Mouse (Mus musculus): ENCODE data around the gene Asap2. TPM values are rescaled to one million over a fixed set of nuclear protein-coding genes. Genes with fewer than 3 reads are reported as not detected.
A peak's percentile ranks its signal among the peaks of the same experiment; 100 is the strongest.
"Not testable (repeated sequence)": the region's sequence is repeated elsewhere in the genome, so short reads cannot be mapped to it uniquely, and the experiment has no call there.

Gene Asap2
- 1 to 10 TPM; 1.4 to 1.8 (median 1.7) TPM for polyA plus RNA-seq (2017; shearing (Covaris generic))

DNA sequence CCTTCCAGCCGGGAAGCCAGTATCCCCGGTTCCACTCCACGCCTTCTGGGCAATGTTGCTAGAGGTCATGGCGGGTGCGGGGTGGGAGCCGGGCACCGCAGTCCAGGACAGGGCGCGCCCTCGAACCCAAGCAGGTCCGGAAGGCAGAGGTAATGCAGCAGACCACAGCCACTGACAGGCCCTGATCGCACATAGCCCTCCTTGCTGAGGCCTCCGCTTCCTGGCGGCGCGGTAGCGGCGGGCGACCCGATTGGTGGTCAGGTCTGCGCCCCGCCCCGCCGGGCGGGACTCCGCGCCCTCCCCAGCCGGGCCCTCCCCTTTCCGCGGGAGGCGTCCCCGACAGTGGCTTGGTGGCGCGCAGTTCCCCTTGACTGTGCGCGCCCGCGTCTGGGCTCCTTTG, at the start of gene Asap2:
Gene Asap2 (plus strand): TSS at position 328 of the 400 bp plus-strand sequence.
- not testable (repeated sequence) for ATAC-seq

DNA sequence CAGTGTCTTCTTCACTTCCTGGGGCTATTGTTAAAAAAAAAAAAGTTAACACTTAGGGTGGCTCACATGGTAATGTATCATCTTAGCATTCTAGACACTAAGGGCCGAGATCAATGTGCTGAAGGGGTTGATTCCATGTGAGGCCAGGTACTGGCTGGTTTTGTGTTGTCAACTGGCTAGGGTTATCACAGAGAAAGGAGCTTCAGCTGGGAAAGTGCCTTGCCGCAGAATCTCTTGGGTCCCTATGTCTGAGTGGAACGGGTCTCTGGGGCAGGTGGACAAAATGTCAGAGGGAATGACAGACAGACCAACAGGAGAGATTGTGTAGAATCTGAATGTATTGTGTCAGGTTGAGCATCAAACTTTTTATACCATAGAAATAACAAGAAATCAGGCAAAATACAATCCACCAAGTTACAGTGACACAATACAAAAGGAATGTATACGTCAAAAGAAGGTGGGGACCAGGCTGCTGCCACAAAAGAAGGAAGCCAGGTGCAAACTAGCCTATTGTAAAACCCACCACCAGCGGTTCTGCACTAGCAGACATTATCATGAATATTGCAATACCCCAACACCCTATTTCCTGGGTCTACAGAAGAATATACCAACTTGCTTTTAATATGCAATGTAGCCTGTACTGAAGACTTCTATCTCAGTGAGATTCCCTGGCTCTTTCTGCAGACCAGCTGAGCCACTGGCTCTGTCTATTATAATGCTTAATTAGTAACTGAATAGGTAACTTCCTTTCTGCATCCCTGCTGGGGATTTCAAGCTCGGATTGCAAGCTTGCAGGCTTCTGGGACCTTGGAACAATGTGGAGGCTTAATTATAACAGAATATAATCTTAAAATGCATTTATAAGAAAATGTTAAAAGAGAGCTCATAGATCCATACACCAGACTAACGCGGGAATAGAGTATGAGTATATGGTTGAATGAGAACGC, 42.9 kb upstream of the Asap2 start:
- ATAC-seq: not testable (repeated sequence)

DNA sequence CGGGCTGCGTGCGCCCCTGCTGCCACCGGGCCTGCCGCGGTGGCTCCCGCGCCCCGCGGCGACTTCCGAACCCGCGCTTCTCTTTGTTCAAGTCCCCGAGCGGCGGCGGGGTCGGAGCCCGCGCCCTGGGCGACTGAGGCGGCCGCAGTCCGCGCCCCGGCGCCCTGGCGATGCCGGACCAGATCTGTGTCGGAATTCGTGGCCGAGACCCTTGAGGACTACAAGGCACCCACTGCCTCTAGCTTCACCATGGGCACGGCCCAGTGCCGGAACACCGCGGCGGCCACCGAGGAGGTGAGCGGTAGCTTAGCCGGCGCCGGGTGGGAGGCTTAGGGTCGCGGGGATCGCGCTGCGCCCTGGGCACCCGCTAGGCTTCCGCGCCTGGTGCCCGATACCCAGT, 320 bp downstream of the Asap2 start:
- ATAC-seq: not testable (repeated sequence)

DNA sequence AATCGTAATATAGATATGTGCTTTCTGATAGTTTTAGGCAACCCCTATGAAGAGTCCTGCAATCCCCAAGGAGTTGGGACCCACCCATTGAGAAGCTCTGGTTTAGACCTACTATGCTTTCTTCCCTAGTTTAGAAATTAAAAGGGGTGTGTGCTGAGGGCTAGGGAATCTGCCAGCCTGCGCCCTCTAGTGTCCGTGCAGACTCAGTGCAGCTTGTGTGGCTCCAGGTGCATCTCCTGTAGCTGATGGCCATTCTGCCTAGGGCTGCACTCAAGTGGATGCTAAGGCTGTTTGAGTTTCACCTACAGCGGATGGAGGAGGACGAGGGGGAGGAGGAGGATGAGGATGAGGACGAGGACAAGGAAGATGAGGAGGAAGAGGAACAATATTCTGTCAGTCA, 40.6 kb downstream of the Asap2 start:
- ATAC-seq: not testable (repeated sequence)

DNA sequence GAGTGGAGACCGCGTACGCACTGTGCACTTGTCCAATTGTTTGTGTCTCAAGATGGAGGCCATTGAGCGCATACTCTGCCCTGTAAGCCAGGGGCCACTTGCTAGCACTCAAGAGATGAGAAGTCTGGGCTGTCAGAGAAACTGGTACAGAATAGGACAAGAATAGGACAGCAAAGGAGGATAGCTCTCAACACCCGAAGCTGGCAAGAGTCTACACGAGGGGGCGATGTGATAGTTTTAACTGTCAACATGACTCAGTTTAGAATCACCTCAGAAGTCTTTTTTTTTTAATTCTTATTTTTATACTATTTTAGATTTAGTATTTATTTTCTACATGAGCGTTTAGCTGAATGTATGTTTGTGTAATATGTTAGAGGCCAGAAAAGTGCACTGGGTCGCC, 56.5 kb downstream of the Asap2 start:
- ATAC-seq: not testable (repeated sequence)

DNA sequence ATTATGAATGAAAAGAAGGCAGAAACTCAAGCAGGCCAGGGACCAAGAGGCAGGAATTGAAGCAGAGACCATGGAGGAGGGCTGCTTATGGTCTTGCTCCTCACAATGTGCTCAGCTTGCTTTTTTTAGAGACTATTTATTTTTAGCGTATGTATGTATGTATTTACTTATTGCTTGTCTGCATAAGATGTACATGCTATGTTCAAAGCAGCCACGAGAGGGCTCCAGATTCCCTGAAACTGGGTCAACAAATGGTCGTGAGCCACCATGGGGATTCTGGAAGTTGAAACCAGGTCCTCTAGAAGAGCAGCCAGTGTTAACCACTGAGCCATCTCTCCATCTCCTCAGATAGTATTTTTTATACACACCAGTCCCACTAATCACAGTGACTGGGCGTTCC, 85.5 kb downstream of the Asap2 start:
- not testable (repeated sequence) for ATAC-seq

DNA sequence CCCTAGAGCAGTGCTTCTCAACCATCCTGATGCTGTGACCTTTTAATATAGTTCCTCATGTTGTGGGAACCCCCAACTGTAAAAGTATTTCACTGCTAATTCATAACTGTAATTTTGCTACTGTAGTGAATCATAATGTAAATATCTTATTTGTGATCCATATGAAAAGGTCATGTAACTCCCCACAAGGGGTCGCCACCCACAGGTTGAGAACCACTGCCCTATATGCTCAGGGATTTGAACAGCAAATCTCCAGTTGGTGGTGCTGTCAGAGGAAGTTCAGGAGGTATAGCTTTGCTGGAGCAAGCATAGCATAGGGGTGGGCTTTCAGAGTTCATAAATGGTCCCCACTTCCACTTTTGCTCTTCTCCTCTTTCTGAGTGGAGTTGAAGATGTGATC, 99.9 kb downstream of the Asap2 start:
- not testable (repeated sequence) for ATAC-seq

DNA sequence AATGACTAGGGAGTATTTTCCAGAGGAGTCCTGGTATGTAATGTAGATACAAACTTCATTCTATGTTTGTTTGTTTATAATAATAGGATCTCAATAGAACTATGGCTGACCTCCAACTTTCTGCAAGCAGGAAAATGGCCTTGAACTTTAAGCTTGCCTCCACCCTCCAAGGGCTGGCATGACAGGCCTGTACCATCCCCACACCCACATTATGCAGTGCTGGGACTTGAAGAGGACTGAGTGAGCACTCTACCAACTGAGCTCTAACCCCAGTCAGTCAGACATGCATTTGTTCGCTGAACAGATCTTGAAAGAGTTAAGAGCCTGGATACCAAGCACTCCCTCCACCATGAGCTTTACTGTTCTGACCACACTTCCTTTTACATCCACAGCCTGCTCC, 102.2 kb downstream of the Asap2 start:
- not testable (repeated sequence) for ATAC-seq

DNA sequence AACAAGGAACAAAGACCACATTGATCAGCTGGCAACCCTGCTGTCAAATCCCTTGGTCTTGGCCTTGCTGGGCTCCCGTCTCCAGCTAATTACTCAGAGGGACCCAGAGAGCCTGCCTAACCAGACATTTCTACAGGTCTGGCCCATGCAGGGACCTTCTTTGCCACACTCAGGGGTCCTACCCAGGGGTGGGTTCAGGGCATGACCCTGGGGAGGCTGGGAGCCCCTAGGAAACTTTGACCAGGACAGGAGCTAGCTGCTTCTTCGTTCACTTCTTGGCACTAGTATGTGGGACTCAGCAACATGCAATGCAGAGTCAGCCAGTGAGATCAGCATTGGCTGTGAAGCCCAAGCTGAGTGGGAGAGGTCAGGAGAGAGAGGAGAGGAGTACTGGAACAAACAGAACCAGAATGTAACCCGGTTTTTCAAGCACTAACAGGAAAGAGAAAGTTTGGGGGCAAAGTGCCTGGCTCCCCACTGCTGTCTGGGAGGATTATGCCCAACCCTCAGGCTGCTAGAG, 107.6 kb downstream of the Asap2 start:
- ATAC-seq: not testable (repeated sequence)

DNA sequence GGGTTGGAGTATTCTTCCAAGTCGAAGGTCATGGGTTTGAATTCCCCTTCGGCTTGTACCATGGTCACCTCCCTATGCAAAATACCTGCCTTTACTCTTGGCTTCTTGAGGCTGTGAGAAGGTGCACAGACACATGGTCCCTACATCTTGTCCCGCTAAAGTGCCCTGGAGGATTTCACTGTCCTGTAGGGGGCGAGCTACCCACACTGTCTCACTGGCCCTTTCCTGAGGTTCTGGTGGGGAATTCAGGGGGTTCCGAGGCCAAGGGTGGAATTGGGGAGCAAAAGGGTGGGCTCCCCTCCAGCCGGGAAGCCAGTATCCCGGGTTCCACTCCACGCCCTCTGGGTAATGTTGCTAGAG, 120.8 kb downstream of the Asap2 start:
- ATAC-seq: peak; percentile 55

DNA sequence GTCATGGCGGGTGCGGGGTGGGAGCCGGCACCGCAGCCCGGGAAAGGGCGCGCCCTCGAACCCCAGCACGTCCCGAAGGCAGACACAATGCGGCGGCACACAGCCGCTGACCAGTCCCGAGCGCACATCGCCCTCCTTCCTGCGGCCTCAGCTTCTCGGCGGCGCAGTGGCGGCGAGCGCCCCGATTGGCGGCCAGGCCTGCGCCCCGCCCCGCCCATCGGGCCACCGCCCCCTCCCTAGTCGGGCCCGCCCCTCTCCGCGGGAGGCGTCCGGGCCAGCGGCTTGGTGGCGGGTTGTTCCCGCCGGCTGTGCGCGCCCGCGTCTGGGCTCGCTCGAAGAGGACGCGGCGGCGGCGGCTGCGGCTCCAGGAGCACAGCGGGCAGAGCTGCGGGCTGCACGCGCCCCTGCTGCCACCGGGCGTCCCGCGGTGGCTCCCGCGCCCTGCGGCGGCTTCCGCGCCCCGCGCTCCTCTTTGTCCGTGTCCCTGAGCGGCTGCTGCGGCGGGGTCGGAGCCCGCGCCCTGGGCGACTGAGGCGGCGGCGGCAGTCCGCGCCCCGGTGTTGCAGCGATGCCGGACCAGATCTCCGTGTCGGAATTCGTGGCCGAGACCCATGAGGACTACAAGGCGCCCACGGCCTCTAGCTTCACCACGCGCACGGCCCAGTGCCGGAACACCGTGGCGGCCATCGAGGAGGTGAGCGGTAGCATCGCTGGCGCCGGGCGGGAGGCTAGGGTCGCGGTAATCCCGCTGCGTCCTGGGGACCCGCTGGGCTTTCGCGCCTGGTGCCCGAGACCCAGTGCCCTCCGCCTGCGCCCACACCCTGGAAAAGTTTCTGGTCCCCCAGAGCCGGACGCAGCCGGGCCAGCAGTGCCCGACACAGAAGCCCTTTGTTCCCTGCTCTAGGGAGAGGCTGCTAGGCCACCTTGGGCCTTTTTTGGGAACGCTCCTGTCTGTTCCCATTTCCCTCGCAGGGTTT, 121.5 kb downstream of the Asap2 start:
- ATAC-seq: peak; percentile 95

DNA sequence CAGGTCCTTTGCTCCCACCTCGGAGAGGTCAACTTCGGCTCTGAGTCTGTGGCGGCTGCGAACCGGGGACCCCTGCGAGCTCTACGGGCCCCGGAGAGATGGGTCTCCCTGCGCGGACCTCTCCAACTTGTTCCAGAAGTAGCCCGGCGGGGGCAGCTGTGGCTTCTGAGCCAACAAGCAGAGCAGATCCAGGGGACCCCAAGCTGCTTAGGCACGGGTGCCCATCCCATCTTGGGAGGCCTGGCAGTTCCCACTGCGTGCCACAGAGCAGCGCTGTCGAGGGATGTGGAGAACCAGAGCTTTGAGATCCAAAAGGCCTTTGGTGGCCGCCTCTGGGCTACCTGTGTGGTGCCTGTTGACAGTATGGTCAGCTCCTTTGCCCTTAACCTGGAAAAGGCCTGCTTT, 122.2 kb downstream of the Asap2 start:
- ATAC-seq: no peak

DNA sequence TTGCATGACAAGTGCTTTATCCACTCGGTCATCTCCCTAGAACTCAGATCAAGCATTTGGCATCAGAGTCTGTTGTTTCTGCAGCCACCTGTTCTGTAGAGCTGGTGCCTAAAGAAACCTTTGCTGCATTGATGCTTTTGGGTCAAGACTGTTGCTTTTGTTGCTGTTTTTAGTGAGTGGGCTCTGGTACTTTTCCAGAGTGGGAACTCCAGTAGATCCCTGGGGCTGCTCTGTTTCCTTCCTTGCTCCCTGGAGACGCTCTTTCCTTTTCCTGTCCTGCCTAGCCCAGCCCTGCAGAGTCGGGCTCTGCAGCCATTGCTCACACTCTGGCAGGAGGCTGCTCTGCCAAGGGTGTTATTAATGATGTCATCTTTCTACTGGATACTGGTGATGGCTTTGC, 129.2 kb downstream of the Asap2 start:
- ATAC-seq: no peak

DNA sequence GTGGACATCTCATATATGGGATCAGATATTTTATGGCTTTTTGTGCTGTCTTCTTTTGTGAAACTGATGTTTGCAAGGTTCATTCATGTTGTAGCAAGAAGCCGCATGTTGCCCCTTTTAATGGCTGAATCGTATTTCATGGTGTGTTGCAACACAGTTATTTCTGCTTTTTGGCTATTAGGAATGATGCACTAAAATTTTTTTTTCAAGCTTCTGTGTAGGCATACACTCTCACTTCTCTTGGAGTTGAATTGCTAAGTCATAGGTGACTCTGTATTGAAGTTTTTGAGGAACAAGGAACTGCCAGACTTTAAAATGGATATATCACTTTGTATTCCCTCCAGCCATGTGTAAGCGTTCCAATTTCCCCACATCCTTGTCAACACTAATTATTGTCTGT, 132.6 kb downstream of the Asap2 start:
- no peak for ATAC-seq

DNA sequence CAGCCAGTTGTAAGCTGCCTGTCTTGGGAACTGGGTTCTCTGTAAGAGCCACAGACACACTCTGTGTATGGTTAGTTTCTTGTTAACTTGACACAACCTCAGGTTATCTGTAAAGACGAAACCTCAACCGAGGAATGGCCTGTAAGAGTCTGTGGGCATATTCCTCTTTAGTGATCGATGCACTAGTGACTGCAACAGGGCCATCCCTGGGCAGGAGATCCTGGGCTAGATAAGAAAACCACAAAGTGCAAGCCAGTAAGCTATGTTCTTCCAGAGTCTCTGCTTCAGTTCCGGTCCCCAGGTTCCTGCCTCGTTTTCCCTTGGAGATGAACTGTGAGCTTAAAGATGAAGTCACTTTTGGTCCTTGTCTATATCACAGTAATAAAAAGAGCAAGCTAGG, 133.4 kb downstream of the Asap2 start:
- no peak for ATAC-seq

DNA sequence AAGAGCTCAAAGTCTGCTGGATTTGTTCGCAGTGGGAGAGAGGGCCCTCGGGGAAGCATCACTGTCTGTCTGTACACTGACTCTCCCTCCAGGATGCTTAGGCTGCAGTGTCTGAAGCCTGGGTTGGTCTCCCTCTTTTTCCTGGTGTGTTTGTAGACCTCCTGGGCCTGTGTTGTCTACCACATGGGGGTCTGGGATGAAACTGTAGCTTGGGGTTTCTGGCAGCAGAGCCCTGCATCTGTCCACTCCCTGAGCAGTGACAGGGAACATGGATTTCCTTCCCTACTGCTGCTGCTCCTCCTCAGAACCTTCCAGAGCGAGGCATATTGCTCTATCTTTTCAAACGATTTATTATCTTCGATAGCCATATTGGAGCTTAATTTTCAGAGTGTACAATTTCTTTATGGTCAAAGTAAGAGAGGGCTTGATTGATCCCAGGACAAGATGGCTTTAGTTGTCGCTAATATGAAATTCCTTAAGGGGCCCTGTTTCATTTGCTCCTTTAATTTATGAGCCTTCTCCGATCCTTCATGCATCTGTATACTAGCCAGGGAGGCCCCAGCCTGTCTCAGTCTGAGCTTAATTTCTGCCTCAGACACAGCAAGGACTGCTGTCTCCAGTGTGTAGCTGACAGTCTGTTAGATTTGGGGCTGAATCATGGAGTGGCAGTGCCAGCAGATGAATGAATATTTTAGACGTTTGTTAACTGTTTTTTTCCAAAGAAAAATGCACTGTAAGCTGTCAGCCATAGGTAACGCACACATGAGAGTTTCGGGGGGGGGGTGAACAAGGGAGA, 135.6 kb downstream of the Asap2 start:
- ATAC-seq: no peak

DNA sequence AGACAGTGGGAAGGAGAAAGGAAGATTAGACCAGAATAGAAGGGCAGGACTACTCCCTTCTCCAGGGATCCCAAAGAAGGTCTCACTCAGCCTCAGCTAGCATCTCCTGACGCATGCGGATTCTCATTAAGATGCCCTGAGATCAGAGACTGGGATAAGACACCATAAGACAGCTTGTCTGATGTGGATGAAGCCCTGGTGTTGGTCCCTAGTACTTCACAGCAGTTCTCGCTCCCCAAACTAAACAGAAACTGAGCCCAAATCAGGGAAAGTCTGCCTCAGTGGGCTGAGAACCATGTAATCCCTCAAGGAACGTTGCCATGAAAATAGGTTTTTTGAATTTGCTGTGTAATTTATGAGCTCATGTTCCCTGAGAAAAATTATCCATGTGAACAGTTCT, 136.3 kb downstream of the Asap2 start:
- no peak for ATAC-seq

DNA sequence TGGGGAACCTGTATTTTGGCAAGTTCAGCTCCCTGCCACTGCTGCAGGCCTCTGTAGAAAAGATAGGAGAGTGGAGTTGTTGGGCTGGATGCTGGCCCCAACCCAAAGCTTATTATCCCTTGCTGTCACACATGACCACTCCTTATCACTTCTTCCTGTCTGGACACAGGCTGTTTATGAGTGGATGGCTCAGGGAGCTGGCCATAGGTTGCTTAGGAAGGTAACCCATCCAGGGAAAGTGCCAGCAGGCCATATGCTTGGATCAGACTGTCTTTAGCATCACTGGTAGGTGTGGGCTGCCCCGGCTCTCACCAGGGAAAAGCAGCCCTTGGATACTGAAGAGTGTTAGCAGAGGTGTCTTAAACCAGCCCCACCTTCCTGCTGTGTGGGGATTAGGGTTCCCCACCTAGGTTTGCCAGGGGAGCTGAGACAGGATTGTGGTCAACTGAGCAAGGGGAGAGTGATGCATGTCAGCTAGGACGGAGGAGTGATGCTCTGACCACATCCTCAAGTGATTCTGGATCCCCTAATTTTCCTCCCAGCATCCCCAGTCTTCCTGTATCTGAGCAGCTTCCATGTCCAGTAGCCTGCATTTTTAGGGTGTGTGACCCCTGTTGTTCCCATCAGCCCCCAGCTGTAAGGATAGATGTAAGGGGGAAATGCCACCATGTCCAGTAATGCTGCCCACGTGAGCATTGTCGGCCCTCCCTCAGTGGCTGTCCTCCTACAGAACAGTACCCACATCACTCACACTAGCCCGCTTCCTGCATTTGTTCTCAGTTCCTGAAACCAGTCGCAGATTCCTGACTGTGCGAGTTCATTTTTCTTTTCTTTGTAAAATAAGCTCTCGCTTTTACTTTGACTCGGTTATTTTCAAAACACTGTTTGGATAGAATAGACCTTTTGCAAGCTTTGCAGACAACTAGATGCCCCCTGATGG, 138.9 kb downstream of the Asap2 start:
- no peak for ATAC-seq

DNA sequence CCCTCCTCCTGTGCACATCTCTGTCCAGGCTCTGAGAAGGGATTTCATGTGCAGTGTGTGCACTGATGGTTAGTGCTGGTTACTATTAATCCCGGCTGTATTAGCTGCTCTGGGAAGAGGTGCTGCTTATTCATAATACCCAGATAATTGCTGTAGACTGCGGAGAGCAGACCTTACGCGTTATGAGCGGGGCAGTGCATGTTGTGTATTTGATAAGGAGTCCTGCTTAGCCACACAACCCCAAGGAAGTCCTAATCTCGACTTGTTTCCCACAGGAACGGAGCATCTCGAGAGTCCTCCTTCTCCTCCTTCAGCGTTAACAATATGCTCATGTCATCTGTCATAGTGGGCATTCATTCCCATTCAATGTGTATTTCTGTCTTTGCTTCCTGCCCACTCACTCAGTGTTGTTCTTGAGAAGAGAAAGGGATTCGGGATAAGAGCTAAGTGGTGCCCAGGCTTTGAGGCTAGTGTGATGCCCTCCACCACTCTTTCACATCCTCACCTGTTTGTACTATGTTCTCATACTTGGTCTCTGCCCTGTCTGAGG, 140.1 kb downstream of the Asap2 start:
- no peak for ATAC-seq

DNA sequence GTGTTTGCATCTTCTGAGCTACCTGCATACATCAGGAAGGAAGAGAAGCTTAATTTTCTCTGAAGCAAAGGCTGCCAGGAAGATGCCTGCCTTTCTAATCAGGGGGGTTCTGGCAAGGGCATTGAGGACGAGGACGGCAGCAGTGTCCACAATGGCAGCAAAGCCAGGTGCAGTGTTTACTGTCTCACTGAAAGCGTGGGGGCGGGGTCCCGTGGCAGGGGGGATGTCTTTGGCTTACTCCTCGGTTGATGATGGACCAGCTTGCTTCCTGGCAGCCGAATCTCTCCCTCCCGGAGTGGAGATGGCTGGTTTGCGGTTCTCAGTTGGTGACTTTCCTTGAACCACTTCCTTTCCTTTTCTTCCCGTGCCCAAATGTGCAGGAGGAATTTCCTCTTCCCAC, 142.3 kb downstream of the Asap2 start:
- no peak for ATAC-seq

DNA sequence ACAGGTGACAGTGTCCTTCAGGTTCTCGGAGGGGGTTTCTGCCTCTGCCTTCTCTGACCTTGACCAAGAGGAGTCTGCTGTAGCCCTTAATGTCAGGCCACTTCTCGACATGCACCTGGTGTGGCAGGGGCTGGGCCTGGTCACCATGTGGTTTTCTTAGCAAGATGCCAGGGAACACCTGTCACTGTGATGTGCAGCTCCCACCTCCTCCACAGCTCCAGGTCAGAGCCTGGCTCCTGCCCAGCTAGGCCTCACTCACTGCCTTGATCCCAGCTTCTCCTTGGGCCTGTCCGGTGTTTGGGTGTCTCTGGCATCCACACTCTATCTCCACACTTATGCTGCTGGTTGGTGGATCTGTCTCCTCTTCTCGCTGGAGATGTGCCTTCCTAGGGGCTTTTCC, 142.8 kb downstream of the Asap2 start:
- no peak for ATAC-seq

All from inflammation-experienced regulatory T-cells, adult 6 months (primary cell).